Mouse (Mus musculus): ENCODE results near the gene Amotl1.
"Not testable (repeated sequence)": the region's sequence is repeated elsewhere in the genome, so short reads cannot be mapped to it uniquely, and the experiment has no call there.

The Amotl1 gene

DNA sequence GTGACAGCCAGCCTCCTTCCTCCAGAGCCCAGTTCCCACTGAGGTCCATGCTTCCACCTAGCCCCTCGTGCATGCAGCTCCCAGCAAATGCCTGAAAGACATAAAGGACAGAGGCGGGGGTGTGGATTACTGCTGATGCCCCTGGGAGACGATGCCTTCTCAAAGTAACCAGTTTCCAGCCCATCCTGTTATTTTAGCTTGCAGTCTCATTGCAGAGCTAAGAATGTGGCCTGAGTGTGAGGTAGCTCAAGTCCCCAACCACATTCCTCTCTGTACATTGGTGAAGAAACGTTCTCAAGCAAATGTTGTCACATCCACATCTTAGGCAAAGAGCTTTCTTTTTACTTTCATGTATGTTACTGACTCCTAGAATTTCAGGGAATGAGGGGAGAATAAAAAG, at the start of gene Amotl1:
TSS of gene Amotl1 (minus strand) at position 101 of the 400 bp plus-strand sequence.
- DNase-seq (ENCODE audit: low read depth, low spot score) = no peak

DNA sequence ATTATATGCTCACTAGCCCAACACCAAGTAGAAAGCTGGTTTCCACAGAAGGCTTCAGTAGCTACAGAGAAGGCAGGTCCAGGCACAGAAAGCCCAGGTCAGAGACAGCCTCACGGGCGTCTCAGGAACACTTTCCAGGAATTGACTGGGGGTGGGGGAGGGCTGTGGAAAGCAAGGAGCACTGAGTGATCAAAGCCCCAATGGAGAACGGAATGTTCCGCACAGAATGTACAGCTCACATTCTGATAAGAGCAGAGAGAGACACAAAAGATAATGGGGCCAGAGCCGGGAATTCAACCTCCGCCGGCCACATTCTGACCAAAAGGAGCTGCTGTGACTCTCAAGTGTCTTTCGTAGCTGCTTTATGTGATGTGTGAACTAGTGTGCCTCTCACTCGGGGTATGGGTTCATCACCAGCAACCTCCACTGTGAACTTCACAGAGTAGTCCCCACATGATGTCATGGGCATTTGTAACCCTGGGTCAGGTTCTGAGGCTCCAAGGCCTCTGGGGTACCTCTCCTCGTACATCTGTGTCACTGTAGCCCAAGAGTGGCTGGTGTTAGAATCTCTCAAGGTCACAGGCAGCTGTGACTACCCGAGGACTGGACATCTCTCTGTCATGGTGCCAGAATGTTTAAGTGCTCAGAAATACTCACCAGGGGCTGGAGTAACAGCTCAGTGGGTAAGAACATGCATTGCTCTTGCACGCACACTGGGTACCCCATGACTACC, 44.7 kb upstream of the Amotl1 start:
- DNase-seq (ENCODE audit: low read depth, low spot score) = no peak

DNA sequence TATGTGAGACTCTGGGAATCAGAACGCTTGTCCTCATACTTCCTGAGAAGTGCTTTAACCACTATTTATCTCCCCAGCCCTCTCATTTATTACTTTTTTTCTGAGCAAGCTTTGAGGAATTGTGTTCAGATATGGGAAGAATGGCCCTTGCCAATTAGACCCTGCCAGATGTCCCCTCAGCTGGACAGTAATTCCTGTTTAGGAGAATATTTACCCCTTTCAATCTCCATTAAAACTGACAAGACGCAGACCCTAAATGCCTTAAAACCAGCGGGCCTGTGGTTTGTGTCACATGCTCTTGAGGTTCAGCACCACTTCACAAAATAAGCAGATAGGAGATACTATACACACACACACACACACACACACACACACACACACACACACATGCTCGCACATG, 39.5 kb upstream of the Amotl1 start:
- no peak for DNase-seq (ENCODE audit: low read depth, low spot score)

DNA sequence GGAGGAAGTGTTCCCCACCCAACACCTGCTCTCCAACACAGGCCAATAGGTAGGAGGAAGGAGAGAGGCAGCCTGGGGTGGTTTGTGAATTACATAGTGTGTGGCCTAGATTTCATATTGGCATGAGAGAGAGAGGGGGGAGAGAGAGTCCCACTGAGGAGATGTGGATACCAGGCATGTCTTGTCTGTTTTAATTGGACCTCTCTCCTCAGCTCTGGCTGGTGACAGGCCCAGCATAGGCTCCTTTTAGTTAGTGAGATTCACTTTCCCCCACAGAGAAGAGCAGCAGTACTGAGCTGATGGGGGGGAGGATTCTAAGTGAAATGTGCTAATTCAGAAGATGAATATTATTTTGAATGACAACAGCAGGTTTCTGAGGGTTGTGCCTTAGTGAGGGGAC, 37.9 kb upstream of the Amotl1 start:
- peak; percentile 19 for DNase-seq (ENCODE audit: low read depth, low spot score)

- no peak for DNase-seq (ENCODE audit: low read depth, low spot score)
Observed at GRCm38 (mm10) chr9:14680584-14680983, 35.7 kb upstream of the Amotl1 start.

- no peak for DNase-seq (ENCODE audit: low read depth, low spot score)
Observed at GRCm38 (mm10) chr9:14675707-14676691, 31.1 kb upstream of the Amotl1 start.

- peak; percentile 23 for DNase-seq (ENCODE audit: low read depth, low spot score)
Observed at GRCm38 (mm10) chr9:14674506-14674905, 29.6 kb upstream of the Amotl1 start.

- DNase-seq (ENCODE audit: low read depth, low spot score) = no peak
Observed at GRCm38 (mm10) chr9:14673109-14673508, 28.3 kb upstream of the Amotl1 start.

GRCm38 (mm10) chr9:14671965-14672364, 27.1 kb upstream of the Amotl1 start:
- DNase-seq (ENCODE audit: low read depth, low spot score) = not testable (repeated sequence)

GRCm38 (mm10) chr9:14668382-14668781, 23.5 kb upstream of the Amotl1 start:
- peak; percentile 49 for DNase-seq (ENCODE audit: low read depth, low spot score)

DNA sequence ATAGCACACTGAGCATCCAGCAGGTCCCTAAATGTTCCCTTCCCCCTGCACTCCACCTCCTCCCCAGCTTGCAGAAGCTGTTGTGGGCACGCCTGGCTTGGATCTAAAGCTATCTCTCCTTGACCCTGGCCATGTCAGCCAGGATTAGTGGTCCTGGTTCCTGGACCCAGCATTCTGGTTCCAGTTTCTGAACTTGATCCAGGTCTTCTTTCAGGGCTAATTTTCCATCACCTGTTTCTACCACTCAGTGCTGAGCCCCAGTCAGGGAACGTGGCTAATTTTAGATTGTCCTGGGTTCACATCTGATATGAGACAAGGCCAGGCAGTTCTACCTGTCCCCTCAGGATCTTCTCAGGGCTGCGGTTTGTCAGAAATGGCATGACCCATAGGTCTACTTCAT, 21.2 kb upstream of the Amotl1 start:
- no peak for DNase-seq (ENCODE audit: low read depth, low spot score)

DNA sequence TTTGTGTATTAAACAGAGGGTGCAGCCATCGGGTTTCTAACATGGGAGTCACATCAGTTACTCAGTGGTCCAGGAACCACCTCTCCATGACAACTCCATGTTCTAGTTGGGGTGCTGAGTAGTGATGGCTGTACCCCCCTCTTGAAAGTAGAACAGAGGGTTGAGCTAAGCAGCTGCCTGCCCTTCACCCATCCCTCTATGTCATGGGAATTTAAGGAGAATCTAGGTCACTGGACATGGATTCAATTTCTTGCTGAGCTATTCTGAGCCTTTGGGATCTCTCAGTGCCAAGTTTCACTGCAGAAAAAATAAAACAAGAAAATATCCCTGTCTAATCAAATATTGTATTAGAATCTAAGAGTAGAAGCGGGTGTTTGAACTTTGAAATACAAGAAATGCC, 18.7 kb upstream of the Amotl1 start:
- peak; percentile 37 for DNase-seq (ENCODE audit: low read depth, low spot score)

DNA sequence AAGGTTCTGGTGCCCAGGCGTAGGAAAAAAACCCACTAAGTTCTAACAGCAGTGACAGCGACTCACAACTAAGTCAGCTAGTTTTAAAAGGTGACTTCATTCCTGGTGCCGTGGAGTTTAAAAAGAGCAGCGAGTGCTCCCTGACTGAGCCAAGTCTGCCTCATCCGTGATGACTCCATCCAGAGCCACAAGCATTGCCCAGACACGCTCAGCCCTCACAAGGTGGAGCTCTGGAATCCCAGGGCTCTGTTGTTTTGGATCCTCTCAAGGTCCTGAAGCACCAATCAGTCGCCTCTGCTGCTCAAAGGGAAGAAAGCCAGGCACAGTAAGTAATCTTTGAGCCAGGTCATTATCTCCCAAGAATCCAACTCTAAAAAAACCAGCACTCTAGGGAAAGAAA, 18.0 kb upstream of the Amotl1 start:
- DNase-seq (ENCODE audit: low read depth, low spot score) = no peak

GRCm38 (mm10) chr9:14662138-14662537, 17.3 kb upstream of the Amotl1 start:
- DNase-seq (ENCODE audit: low read depth, low spot score) = no peak

DNA sequence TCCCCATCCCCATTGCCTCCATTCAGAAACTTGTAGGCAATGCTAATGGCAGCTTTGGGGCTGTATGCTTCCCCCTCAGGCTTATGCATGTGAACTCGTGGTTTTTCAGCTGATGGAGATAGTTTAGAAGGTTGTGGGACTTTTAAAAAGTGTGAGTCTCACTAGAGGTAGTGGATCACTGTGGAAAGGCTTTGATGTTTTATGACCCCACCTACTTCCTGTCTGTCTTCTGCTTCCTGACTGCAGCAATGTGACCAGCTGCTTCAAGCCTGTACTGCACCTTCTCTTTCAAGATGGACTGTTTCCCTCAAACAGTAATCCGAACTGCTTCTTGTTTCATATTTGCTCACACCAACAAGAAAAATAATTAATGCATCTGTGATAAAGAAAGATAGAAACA, 13.1 kb upstream of the Amotl1 start:
- DNase-seq (ENCODE audit: low read depth, low spot score) = no peak

GRCm38 (mm10) chr9:14654010-14654409, 9.2 kb upstream of the Amotl1 start:
- no peak for DNase-seq (ENCODE audit: low read depth, low spot score)

- DNase-seq (ENCODE audit: low read depth, low spot score) = no peak
Observed at GRCm38 (mm10) chr9:14652761-14653160, 7.9 kb upstream of the Amotl1 start.

GRCm38 (mm10) chr9:14647849-14648248, 3.0 kb upstream of the Amotl1 start:
- no peak for DNase-seq (ENCODE audit: low read depth, low spot score)

- DNase-seq (ENCODE audit: low read depth, low spot score) = no peak
Observed at GRCm38 (mm10) chr9:14646641-14647040, 1.8 kb upstream of the Amotl1 start.

- DNase-seq (ENCODE audit: low read depth, low spot score) = no peak
Observed at GRCm38 (mm10) chr9:14646061-14646460, 1.2 kb upstream of the Amotl1 start.

DNA sequence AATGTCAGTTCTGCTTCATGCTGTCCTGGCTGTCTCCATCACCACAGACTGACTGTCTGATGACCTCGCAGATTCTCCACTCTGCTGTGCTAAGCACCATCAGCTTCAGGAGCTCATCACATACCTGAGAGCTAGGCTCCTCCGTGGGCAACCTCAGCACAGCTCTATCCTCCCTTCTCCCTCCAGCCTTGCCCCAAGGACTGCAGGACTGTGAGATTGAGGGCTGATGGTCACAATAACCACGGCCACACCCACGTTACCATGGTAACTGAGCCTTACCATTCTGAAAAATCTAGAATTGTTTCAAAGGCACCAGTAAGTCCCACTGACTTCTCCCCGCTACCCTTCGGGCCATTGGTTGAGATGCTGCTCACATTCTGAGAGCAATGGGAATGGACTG, 1.5 kb downstream of the Amotl1 start:
- DNase-seq (ENCODE audit: low read depth, low spot score) = no peak

GRCm38 (mm10) chr9:14642251-14643021, 2.4 kb downstream of the Amotl1 start:
- DNase-seq (ENCODE audit: low read depth, low spot score) = peak; percentile 42

Measured in brain, adult 2 months (tissue).